Mouse (Mus musculus): ENCODE data around the gene Gm29776. TPM values are rescaled to one million over a fixed set of nuclear protein-coding genes. Genes with fewer than 3 reads are reported as not detected.

Gm29776 gene
- not detected for polyA plus RNA-seq (2014; fragmentation: Illumina TruSeq; extraction: RNeasy Lipid Tissue Mini Kit (QIAGEN cat#74804); ENCODE audit: low replicate concordance)

GRCm38 (mm10) chr14:54698733-54699132, at the start of gene Gm29776:
TSS of gene Gm29776 (minus strand) at chr14:54698833.

GRCm38 (mm10) chr14:54712074-54712473, 13.4 kb upstream of the Gm29776 start, which contains the start of gene Cebpe:
TSS of gene Cebpe (minus strand) at chr14:54712174.

GRCm38 (mm10) chr14:54686522-54687143, 12.0 kb downstream of the Gm29776 start, which contains the start of gene Acin1:
TSS of gene Acin1 (minus strand) at chr14:54686931.

GRCm38 (mm10) chr14:54686063-54686521, 12.5 kb downstream of the Gm29776 start, which contains the start of gene 1700123O20Rik:
TSS of gene 1700123O20Rik (plus strand) at chr14:54686216.

Other genes with a start within 250 kb of the Gm29776 start
- gene Lrp10, start 234.7 kb downstream of the Gm29776 start, polyA plus RNA-seq (2014; fragmentation: Illumina TruSeq; extraction: RNeasy Lipid Tissue Mini Kit (QIAGEN cat#74804); ENCODE audit: low replicate concordance) = 4.1 TPM
- not detected for gene Rem2, start 222.7 kb downstream of the Gm29776 start, polyA plus RNA-seq (2014; fragmentation: Illumina TruSeq; extraction: RNeasy Lipid Tissue Mini Kit (QIAGEN cat#74804); ENCODE audit: low replicate concordance)
- 14.8 TPM for gene Prmt5, start 181.3 kb downstream of the Gm29776 start, polyA plus RNA-seq (2014; fragmentation: Illumina TruSeq; extraction: RNeasy Lipid Tissue Mini Kit (QIAGEN cat#74804); ENCODE audit: low replicate concordance)
- gene Haus4, start 144.2 kb downstream of the Gm29776 start, polyA plus RNA-seq (2014; fragmentation: Illumina TruSeq; extraction: RNeasy Lipid Tissue Mini Kit (QIAGEN cat#74804); ENCODE audit: low replicate concordance) = 5.1 TPM
- 1.0 TPM for gene Ajuba, start 121.3 kb downstream of the Gm29776 start, polyA plus RNA-seq (2014; fragmentation: Illumina TruSeq; extraction: RNeasy Lipid Tissue Mini Kit (QIAGEN cat#74804); ENCODE audit: low replicate concordance)
- 1.3 TPM for gene 4931414P19Rik, start 92.8 kb downstream of the Gm29776 start, polyA plus RNA-seq (2014; fragmentation: Illumina TruSeq; extraction: RNeasy Lipid Tissue Mini Kit (QIAGEN cat#74804); ENCODE audit: low replicate concordance)
- 0.52 TPM for gene Psmb5, start 80.8 kb downstream of the Gm29776 start, polyA plus RNA-seq (2014; fragmentation: Illumina TruSeq; extraction: RNeasy Lipid Tissue Mini Kit (QIAGEN cat#74804); ENCODE audit: low replicate concordance)
- gene Psmb11, start 77.4 kb downstream of the Gm29776 start, polyA plus RNA-seq (2014; fragmentation: Illumina TruSeq; extraction: RNeasy Lipid Tissue Mini Kit (QIAGEN cat#74804); ENCODE audit: low replicate concordance) = not detected
- gene Gm17606, start 57.9 kb downstream of the Gm29776 start, polyA plus RNA-seq (2014; fragmentation: Illumina TruSeq; extraction: RNeasy Lipid Tissue Mini Kit (QIAGEN cat#74804); ENCODE audit: low replicate concordance) = not detected
- gene Cdh24, start 57.5 kb downstream of the Gm29776 start, polyA plus RNA-seq (2014; fragmentation: Illumina TruSeq; extraction: RNeasy Lipid Tissue Mini Kit (QIAGEN cat#74804); ENCODE audit: low replicate concordance) = not detected
- gene 1700123O20Rik, start 12.6 kb downstream of the Gm29776 start, polyA plus RNA-seq (2014; fragmentation: Illumina TruSeq; extraction: RNeasy Lipid Tissue Mini Kit (QIAGEN cat#74804); ENCODE audit: low replicate concordance) = 21.3 TPM
- gene Acin1, start 11.9 kb downstream of the Gm29776 start, polyA plus RNA-seq (2014; fragmentation: Illumina TruSeq; extraction: RNeasy Lipid Tissue Mini Kit (QIAGEN cat#74804); ENCODE audit: low replicate concordance) = 101 TPM
- gene Cebpe, start 13.3 kb upstream of the Gm29776 start, polyA plus RNA-seq (2014; fragmentation: Illumina TruSeq; extraction: RNeasy Lipid Tissue Mini Kit (QIAGEN cat#74804); ENCODE audit: low replicate concordance) = not detected
- gene Slc7a8, start 83.1 kb upstream of the Gm29776 start, polyA plus RNA-seq (2014; fragmentation: Illumina TruSeq; extraction: RNeasy Lipid Tissue Mini Kit (QIAGEN cat#74804); ENCODE audit: low replicate concordance) = 32.0 TPM
- gene Rnf212b, start 115.3 kb upstream of the Gm29776 start, polyA plus RNA-seq (2014; fragmentation: Illumina TruSeq; extraction: RNeasy Lipid Tissue Mini Kit (QIAGEN cat#74804); ENCODE audit: low replicate concordance) = not detected
- 3.3 TPM for gene Homez, start 172.1 kb upstream of the Gm29776 start, polyA plus RNA-seq (2014; fragmentation: Illumina TruSeq; extraction: RNeasy Lipid Tissue Mini Kit (QIAGEN cat#74804); ENCODE audit: low replicate concordance)
- gene Ppp1r3e, start 178.7 kb upstream of the Gm29776 start, polyA plus RNA-seq (2014; fragmentation: Illumina TruSeq; extraction: RNeasy Lipid Tissue Mini Kit (QIAGEN cat#74804); ENCODE audit: low replicate concordance) = 3.3 TPM
- gene Bcl2l2, start 184.5 kb upstream of the Gm29776 start, polyA plus RNA-seq (2014; fragmentation: Illumina TruSeq; extraction: RNeasy Lipid Tissue Mini Kit (QIAGEN cat#74804); ENCODE audit: low replicate concordance) = 12.5 TPM
- gene Gm20521, start 184.6 kb upstream of the Gm29776 start, polyA plus RNA-seq (2014; fragmentation: Illumina TruSeq; extraction: RNeasy Lipid Tissue Mini Kit (QIAGEN cat#74804); ENCODE audit: low replicate concordance) = not detected
- 46.7 TPM for gene Pabpn1, start 193.7 kb upstream of the Gm29776 start, polyA plus RNA-seq (2014; fragmentation: Illumina TruSeq; extraction: RNeasy Lipid Tissue Mini Kit (QIAGEN cat#74804); ENCODE audit: low replicate concordance)
- 0.22 TPM for gene Slc22a17, start 214.3 kb upstream of the Gm29776 start, polyA plus RNA-seq (2014; fragmentation: Illumina TruSeq; extraction: RNeasy Lipid Tissue Mini Kit (QIAGEN cat#74804); ENCODE audit: low replicate concordance)
- gene Efs, start 227.3 kb upstream of the Gm29776 start, polyA plus RNA-seq (2014; fragmentation: Illumina TruSeq; extraction: RNeasy Lipid Tissue Mini Kit (QIAGEN cat#74804); ENCODE audit: low replicate concordance) = not detected
- not detected for gene Il25, start 233.9 kb upstream of the Gm29776 start, polyA plus RNA-seq (2014; fragmentation: Illumina TruSeq; extraction: RNeasy Lipid Tissue Mini Kit (QIAGEN cat#74804); ENCODE audit: low replicate concordance)
- not detected for gene Cmtm5, start 237.4 kb upstream of the Gm29776 start, polyA plus RNA-seq (2014; fragmentation: Illumina TruSeq; extraction: RNeasy Lipid Tissue Mini Kit (QIAGEN cat#74804); ENCODE audit: low replicate concordance)